Mouse (Mus musculus) CH12.LX (cell line): Measurements from ENCODE around the gene Clspn.

Source experiments
- CTCF ChIP-seq, 2 experiments: IDR thresholded peaks in 1 of 2; conservative IDR thresholded peaks in 1 of 2; 2 replicates each; pipeline ENCODE4 v1.5.1; 2011 to 2012; ENCODE audit warnings: low read depth in 2 of 2, low read length in 2 of 2, improper control_type of control experiment in 1 of 2, inconsistent platforms in 1 of 2, mild to moderate bottlenecking in 1 of 2, moderate library complexity in 1 of 2
- EP300 ChIP-seq: IDR thresholded peaks from 2 replicates; pipeline ENCODE4 v1.6.1; 2011; ENCODE audit warnings: low read length, improper control_type of control experiment
- MAFK ChIP-seq: IDR thresholded peaks from 2 replicates; pipeline ENCODE4 v1.6.1; 2011; ENCODE audit warnings: low read length, improper control_type of control experiment; ENCODE audit not compliant: insufficient replicate concordance
- POLR2A ChIP-seq: IDR thresholded peaks from 2 replicates; pipeline ENCODE4 v1.6.1; 2011; ENCODE audit warnings: low read depth, mild to moderate bottlenecking, improper control_type of control experiment, low read length
- USF2 ChIP-seq: conservative IDR thresholded peaks from 2 replicates; pipeline ENCODE4 v1.6.1; 2011; ENCODE audit warnings: low read depth, low read length, improper control_type of control experiment

GRCm38 (mm10) chr4:126602445-126602762 is 45.7 kb downstream of the Clspn start:
- TF ChIP-seq CTCF (conservative IDR thresholded peaks at IDR 0.05 in 1 of 2, IDR thresholded peaks at IDR 0.05 in 1 of 2; ENCODE audit: low read depth in 2 of 2, low read length in 2 of 2) (no peak), MAFK (no peak), POLR2A (no peak), EP300 (no peak), USF2 (no peak)
